8 mouse cellular contexts compared by ENCODE assay signal in genomic region chr11:99042834-99043431, GRCm38 (mm10). TPM values are rescaled to one million over a fixed set of nuclear protein-coding genes. Genes with fewer than 3 reads are reported as not detected.
DNase-seq lines count a peak whose midpoint lies in the region; ATAC-seq and TF ChIP-seq lines count a peak whose summit lies in the region.

No protein-coding gene starts in this region.

- H3K4me1 ChIP-seq in intestine, embryonic 15.5 days (replicated peaks) = peaks cover 50% of the 10 kb centered on the region
- peaks cover 11% of the 10 kb centered on the region for H3K4me1 ChIP-seq in lung, adult 2 months (ENCODE audit: control insufficient read depth, insufficient read depth, low read length)

- no peaks in the 10 kb centered on the region for H3K27me3 ChIP-seq in intestine, embryonic 15.5 days (replicated peaks)

- H3K9ac ChIP-seq in intestine, embryonic 15.5 days = peak overlapping the region; percentile 99

- H3K27ac ChIP-seq in intestine, embryonic 15.5 days = peak overlapping the region; percentile 95

- ATAC-seq in granulocyte monocyte progenitor cell, adult 5-6 weeks (replicated peaks; ENCODE audit: poor library complexity, severe bottlenecking) = peak; percentile 49
- no peak for ATAC-seq in intestine, embryonic 15.5 days

- peak; percentile 56 for DNase-seq in 3134 (ENCODE audit: extremely low read depth, insufficient read length, low spot score)
- DNase-seq in T-cell, adult 2 months (ENCODE audit: low spot score) = peak; percentile 43
- DNase-seq in lung, adult 2 months = no peak
- DNase-seq in skeletal muscle tissue, adult 2 months (ENCODE audit: low read depth, low spot score) = peak; percentile 65
- no peak for DNase-seq in cerebellum, postnatal 4 days (ENCODE audit: low spot score in 2 of 2)
- no peak for DNase-seq in layer of hippocampus, postnatal 10 days (ENCODE audit: low spot score in 2 of 2)

- peak overlapping the region; percentile 95 for H3K4me2 ChIP-seq in intestine, embryonic 15.5 days (replicated peaks)

- TF ChIP-seq CTCF in lung, adult 2 months (IDR thresholded peaks at IDR 0.05; ENCODE audit: insufficient read depth, low read length) = no peak

- no peak for TF ChIP-seq POLR2A in lung, adult 2 months (IDR thresholded peaks at IDR 0.05; ENCODE audit: borderline replicate concordance, extremely low read depth, low read depth, low read length)

- no peaks in the 10 kb centered on the region; the same call in 1 of the 2 replicates for H3K36me3 ChIP-seq in intestine, embryonic 15.5 days

- 21% methylated on average over 12 of the region's 12 CpGs for WGBS in intestine, embryonic 15.5 days
- WGBS in lung, adult 2 months = 21% methylated on average over 12 of the region's 12 CpGs

- H3K9me3 ChIP-seq in intestine, embryonic 15.5 days = no peaks in the 10 kb centered on the region

- H3K4me3 ChIP-seq in intestine, embryonic 15.5 days (replicated peaks) = peak overlapping the region; percentile 83
- H3K4me3 ChIP-seq in lung, adult 2 months (replicated peaks; ENCODE audit: extremely low read depth, low read depth, low read length) = peak overlapping the region; percentile 51

RNA-seq across cellular contexts. Expression of gene Igfbp4, which starts 1.9 kb away (rescaled TPM):
- total RNA-seq in granulocyte monocyte progenitor cell, adult 5-6 weeks (2014; fragmentation: Nextera tagmentation) = 236 and 288 TPM in 2 replicates
- 279 and 410 TPM in 2 replicates for total RNA-seq in granulocyte monocyte progenitor cell, adult 5-6 weeks (2017)
- 426 and 441 TPM in 2 replicates for polyA plus RNA-seq in intestine, embryonic 15.5 days (2015; fragmentation: Nextera tagmentation; extraction: Ambion mirVana)
- 459 and 481 TPM in 2 replicates for polyA plus RNA-seq in lung, adult 2 months (2012; rRNA removed)
- 10 to 100 TPM; 95.0 to 96.7 TPM for total RNA-seq in layer of hippocampus, postnatal 10 days (2021)

RNA-seq across cellular contexts. Expression of gene Top2a, which starts 18.9 kb away (rescaled TPM):
- 216 and 220 TPM in 2 replicates for total RNA-seq in granulocyte monocyte progenitor cell, adult 5-6 weeks (2014; fragmentation: Nextera tagmentation)
- 674 and 681 TPM in 2 replicates for total RNA-seq in granulocyte monocyte progenitor cell, adult 5-6 weeks (2017)
- 183 and 194 TPM in 2 replicates for polyA plus RNA-seq in intestine, embryonic 15.5 days (2015; fragmentation: Nextera tagmentation; extraction: Ambion mirVana)
- 0.58 and 1.4 TPM in 2 replicates for polyA plus RNA-seq in lung, adult 2 months (2012; rRNA removed)
- total RNA-seq in layer of hippocampus, postnatal 10 days (2021) = 10 to 100 TPM; 16.6 to 19.1 TPM

RNA-seq across cellular contexts. Expression of gene Tns4, which starts 46.2 kb away (rescaled TPM):
- total RNA-seq in granulocyte monocyte progenitor cell, adult 5-6 weeks (2014; fragmentation: Nextera tagmentation) = 2.8 and 3.0 TPM in 2 replicates
- total RNA-seq in granulocyte monocyte progenitor cell, adult 5-6 weeks (2017) = 0.62 and 3.1 TPM in 2 replicates
- polyA plus RNA-seq in intestine, embryonic 15.5 days (2015; fragmentation: Nextera tagmentation; extraction: Ambion mirVana) = 0.58 and 0.93 TPM in 2 replicates
- 2.9 and 4.9 TPM in 2 replicates for polyA plus RNA-seq in lung, adult 2 months (2012; rRNA removed)
- total RNA-seq in layer of hippocampus, postnatal 10 days (2021) = under 1 TPM; 0.09 to 0.11 TPM

Comparison
In these comparisons a context has a peak if more than half of its experiments do, and no peak if none do; other contexts are left out.
1. DNase-seq: peak in 3134 (single experiment), T-cell, adult 2 months (single experiment) and skeletal muscle tissue, adult 2 months (single experiment); none in lung, adult 2 months (single experiment), cerebellum, postnatal 4 days (0 of 2) and layer of hippocampus, postnatal 10 days (0 of 2).
2. RNA of gene Top2a, which starts 18.9 kb away (total RNA-seq): 216 to 681 TPM in granulocyte monocyte progenitor cell, adult 5-6 weeks; 16.6 to 19.1 TPM in layer of hippocampus, postnatal 10 days; every median in the first group is over 10 times any median in the second.